Mouse (Mus musculus) cerebellum, adult 8-10 months (tissue): Measurements from ENCODE around the gene Pcx.
A peak's percentile ranks its signal among the peaks of the same experiment; 100 is the strongest.

Experiments used
- DNase-seq: peaks from one replicate; pipeline ENCODE4 v3.0.0; 2022

Gene Pcx

DNA sequence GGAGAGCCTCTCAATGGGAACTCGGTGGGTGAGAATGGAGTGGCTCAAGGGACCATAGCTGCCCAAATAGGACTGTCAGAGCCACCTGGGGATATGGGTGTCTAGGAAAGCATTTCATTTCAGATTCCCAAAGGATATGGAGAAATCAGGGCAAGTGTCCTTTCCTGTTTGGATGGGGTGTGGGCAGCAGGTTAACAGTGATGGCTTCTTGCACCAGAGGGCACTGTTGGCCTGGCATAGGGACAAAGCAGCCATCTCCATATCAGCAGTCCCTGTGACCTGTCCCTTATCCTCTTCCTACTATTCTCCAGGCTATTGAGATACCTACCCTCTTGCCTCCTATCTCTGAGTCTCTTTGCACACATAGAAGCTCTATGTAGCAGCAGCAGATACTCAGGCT is 78.8 kb downstream of the Pcx start:
- peak; percentile 20 for DNase-seq

DNA sequence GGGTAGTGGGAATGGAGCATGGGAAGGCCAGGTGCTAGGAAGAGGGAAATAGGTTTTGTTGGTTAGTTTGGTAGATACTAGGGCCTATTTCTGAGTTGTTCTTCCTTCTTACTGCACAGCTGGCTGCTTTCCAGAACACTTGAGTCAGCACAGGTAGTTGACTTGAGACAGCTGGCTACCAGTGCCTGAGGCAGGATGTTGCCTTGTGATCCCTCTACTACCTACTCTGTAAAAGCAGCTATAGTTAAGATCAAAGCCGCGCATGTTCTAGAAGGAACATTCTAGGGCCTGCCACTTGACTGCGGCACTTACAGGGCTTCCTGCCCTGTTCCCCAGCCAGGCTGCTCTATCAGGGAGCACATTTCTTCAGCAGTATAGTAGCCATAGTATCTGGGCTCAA is 79.8 kb downstream of the Pcx start:
- no peak for DNase-seq

DNA sequence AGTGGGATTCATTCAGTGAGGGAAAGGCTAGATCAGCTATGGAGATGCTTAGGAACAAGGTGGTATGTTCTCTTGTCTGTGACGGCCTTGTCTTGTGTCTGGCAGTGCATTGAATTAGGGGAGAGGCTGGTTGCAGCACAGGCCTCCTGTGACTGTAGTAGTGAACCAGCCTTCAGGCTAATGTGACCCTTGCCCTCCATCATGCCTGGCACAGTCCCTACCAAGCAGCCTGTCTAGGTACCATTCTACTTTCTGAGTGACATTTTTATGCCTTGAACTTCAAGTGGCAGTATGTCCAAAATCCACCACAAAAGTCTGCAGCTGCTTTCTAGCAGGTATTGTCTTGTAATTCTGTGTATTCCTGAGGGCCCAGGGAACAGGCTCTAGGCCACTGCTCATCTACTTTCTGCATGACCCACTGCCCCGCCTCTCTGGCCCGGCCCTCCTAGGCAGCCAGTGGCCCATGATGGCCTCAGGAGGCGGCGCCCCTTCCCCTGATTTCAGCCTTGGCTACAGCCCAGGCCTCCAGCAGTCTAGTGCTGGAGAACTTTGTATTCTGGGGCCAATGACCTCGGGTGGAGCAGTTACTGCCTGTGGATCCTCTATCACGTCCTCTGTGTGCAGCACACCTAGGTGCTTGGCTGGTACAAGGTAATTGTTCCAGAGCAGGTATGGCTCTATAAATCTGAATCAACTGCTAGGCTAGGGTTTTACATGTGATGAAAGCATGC is 83.7 kb downstream of the Pcx start:
- DNase-seq, result no peak

DNA sequence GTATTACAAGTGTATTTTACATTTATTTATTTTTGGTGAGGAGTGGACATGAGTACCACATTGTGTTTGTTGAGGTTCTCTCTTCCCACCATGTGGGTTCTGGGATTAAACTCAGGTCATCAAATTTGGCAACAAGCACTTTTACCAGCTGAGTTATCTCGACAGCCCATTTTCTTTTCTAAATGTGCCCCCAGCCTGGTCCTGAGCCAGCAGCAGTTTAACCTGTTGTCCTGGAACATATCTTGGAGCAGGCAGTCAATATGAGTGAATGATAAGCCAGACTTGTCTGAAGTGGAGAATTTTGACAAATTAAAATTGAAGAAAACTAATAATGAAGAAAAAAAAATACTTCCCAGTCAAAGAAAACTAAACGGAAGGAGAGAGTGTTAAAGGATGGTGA is 85.8 kb downstream of the Pcx start:
- DNase-seq, result no peak

DNA sequence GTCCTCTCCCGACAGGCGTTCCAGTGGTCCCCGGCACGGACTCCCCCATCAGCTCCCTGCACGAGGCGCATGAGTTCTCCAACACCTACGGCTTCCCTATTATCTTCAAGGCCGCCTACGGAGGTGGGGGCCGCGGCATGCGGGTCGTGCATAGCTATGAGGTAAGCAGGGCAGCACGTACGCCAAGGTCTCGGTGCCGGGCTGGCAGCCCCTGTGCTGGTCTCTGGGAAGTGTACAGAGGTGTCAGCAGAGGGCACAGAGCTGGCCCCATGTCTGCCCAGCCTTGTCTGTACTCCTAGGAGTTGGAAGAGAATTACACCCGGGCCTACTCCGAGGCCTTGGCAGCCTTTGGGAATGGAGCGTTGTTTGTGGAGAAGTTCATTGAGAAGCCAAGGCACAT is 92.2 kb downstream of the Pcx start:
- no peak for DNase-seq

DNA sequence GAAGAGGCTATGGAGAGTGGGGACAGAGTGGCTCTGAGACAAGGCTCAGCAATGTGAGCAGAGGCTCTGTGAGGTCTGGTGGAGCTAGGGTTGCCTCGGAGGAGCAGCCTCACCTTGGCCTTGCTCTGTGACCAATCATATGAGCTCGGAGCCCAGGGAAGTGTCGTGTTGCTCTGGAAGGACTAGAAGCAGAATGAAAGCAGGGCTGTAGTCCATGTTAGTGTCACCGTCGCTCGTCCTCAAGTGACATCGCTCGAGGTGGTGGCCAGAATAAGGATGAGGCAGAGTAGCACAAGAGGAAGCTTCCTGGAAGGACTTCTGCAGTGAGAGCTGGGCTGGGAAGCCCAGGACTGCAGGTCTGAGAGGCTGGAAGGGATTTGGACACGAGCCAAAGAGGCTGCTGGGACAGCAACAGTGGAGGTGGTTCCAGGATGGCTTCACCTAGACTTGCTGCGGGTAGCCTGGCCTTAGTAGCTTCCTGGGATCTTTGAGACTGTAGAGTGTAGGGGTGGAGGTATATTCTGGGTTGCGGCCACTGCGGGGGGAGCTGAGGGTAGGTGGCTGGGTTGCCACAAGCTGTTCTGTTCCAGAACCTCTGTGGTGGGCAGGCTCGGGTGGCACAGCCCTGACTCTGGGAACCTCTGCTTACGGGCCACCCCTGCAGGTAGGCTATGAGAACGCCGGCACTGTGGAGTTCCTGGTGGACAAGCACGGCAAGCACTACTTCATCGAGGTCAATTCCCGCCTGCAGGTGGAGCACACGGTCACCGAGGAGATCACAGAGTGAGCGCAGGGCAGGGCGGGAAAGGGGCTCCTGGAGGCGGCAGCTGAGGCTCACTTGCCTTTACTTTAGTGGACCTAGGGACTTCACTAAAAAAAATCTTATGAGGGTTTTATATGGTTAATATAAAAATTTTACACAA is 93.8 kb downstream of the Pcx start:
- peak; percentile 42 for DNase-seq

DNA sequence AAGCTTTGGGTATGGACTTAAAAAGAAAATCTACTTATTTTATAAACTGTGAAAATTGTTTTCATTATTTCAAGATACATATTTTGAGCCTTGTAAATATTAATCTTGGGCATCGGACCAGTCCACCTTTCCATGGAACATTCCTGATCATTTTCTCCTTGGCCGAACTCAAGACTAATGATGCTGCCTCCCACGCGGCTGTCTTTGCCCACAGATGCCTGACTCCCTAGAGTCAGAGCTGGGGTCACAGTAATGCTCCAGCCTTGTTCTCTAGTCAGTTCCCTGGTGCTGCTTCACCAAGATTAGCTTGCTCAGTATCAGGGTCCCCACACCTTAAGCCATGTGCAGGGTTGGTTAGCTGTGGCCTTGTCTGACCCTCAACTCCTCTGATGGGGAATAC is 95.4 kb downstream of the Pcx start:
- DNase-seq, result no peak

DNA sequence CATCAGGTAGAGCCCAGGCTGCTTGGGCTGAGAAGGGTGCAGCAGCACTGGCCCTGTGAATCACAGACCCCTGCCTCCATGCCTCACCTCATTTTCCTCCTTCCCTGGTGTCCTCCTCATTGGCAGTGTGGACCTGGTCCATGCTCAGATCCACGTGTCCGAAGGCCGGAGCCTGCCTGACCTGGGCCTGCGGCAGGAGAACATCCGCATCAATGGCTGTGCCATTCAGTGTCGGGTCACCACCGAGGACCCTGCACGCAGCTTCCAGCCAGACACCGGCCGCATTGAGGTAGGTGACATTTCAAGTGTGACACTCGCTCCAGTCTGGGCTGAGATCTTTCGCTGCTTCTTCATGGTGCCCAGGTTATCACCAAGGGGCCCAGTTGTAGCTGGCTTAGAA is 97.1 kb downstream of the Pcx start:
- no peak for DNase-seq

DNA sequence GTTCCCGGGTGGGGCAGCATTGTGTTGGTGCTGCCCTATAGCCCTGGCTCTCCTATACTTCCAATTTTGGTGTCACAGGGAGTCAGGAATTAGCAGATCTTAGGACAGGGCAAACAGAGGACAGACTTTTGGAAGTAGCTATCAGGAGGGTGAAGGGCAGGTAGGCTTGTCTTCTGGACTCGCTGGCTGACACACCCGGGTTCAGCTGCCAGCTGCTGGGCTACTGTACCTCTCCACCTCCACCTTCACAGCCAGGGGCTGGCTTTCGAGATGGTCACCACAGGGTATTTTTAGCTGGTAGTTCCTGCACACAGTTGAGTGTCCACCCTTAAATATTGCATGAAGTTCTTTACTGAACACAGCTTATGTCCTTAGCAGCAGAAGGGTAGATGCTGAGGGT is 98.2 kb downstream of the Pcx start:
- no peak for DNase-seq

DNA sequence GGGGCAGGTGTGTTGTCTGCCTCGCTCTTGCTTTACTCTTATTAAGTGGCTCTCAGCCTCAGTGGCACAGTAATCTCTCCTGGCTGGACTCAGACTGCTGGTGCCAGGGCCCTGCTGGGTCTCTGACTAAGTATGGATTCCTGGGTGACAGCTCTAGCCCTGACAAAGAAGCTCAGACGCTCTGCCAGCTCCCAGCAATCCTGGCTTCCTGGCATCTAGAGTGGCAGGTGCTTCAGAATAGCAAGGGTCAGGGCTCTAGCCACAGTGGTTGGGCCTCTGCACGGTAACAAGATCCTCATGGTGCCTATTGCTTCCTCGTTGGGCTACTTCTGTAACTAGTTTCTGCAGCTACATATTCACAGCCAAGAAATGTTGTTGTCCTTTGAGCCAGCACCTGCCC is 99.8 kb downstream of the Pcx start:
- DNase-seq, result no peak

DNA sequence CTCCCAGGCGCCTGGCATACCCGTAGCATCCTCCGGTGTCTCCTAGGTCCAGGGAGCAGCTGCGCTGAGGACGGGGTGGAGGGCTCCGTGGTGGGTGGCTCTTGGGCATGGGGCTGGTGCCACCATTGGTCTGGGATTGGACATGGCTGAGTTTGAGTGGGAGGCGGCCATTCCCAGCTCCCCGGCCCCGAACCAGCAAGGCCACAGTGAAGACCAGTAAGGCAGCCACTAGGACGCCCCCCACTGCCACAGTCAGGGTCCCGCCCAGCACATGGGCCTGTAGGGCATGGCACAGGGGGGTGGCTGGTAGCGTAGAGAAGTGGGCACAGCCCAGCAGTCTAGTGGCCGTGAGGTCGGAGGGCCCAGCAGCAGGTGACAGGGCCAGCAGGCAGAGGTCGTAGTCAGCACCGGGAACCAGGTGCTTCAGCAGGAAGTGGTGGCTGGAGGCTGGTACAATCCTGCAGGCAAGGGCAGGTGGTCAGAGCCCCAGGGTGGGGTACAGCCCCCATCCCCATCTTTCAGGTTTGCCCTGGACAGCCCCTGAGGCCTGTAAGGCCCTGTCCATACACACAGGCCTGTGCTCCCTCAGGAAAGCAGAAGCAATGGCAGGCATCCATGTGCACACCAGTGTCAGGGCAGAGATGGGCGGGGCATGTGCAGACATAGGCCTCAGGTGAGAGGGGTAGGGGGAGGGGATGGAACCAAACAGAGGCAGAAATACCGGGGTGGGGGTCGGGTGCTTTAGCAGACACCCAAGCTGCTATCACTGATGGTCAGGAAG is 102.1 kb downstream of the Pcx start:
- peak; percentile 33 for DNase-seq

DNA sequence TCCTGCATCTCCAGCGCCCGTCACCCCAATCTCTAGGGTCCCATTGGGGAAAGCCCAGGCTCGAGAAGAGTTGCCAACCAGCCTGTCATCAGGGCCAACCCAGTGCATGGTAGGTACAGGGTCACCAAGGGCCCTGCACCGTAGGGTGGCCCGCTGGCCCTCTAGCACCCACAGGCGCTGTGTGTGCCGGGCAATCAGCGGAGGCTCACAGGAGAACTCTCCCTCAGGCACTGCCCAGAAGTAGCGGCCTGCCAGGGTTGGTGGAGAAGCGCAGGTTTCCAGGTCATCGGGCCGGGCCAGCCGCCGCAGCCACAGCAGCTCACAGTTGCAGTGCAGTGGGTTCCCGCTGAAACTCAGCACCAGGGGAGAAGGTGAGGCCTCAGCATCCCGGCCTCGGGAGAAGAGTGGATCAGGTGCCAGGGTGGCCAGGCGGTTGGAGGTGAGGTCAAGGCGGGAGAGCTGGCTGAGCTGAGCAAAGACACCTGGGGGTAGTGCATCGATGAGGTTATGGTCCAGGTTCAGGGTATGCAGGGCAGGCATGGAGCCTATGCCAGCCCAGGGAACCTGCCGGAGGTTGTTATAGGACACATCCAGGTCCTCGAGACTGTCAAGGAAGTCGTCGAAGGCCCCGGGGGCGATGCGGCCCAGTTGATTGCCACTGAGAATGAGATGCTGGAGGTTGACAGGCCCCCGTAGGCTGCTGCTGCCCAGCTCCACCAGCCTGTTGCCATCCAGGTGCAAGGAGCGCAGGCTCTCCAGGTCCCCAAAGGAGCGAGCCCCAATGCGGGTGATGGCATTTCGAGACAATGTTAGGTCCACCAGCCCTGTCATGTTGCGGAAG is 103.4 kb downstream of the Pcx start:
- peak; percentile 46 for DNase-seq

DNA sequence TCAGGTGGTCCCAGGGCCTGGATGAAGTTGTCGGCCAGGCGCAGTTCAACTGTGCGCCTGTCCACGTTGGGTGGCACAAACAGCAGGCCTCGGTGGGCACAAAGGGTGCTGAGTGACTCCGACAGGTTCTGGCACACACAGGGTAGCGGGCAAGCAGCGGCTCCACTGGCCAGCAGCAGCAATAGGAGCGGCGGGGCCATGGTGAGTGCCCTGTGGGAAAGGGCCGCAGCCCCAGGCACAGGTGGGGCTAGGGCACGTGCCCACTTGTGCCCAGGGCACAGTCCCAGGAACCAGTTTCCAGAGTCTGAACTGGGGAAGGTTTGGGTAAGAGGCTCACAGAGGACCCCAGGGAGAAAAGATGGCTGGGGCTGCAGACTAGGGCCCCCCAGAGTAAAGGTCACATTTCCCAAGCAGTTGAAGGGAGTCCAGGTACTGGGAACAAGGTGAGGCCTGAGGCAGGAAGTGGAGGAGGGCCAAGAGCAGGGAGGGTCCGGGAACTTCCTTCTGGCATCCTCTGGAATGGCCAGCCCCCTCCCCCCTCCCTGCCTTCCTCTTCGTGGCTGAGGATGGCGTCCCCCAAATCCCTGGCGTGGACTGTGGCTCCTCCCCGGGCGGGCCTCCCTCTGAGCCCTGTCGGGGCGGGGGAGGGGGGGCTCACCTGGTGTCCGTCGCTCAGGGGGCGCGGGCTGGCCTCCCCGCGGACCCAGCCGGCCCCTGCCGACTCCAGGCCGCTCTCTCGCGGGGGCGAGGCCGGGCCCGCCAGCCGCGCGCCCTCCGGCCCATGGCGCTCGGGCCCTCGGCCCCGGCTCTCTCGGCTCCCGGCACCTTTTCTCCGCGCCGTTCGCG is 104.3 kb downstream of the Pcx start:
- no peak for DNase-seq

DNA sequence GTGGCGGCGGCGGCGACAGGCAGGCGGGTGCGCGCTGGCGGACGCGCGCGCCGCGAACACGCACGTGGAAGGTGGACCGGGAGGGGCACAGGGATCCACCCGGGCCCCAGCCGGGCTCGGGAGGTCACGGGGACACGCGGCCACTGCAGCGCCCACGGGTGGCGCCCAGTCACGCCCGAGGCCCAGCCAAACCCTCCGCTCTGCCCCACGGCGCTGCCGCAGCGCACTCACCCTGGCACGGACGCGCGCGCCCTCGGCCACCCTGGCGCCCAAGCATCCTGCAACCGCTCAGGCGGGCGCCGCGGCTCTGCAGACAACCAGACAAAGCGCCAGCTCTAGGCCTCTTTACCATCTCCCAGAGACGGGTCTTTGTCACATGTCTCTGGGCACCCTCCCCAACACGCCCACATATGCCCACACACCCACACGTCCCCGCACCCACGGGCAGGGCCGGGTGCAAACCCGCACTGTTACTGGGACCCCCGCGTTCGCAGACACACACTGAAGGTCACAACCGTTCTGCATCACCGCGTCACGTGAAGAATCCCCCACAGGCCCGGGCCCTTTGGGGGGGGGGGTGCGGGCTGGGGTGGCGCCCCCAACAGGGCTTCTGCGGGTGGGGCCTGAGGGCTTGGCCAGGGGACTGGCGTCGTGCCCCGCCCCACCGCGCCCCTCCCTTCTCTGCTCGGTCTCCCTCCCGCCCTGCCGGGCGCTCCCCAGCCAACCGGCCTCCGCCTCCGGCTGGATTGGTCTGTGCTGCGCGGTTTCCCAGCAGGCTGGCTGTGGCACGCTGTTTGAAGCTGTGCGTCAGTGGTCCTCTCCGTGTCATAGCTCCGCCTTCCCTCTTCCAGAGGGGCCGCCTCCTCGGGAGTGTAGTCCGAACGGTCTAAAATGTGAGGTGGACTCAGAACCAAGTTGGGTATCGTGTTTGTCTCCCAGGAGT is 105.2 kb downstream of the Pcx start, which contains the start of gene Lrfn4:
TSS of gene Lrfn4 (minus strand) at position 517 of the 943 bp plus-strand sequence.
- DNase-seq, result peak; percentile 81

DNA sequence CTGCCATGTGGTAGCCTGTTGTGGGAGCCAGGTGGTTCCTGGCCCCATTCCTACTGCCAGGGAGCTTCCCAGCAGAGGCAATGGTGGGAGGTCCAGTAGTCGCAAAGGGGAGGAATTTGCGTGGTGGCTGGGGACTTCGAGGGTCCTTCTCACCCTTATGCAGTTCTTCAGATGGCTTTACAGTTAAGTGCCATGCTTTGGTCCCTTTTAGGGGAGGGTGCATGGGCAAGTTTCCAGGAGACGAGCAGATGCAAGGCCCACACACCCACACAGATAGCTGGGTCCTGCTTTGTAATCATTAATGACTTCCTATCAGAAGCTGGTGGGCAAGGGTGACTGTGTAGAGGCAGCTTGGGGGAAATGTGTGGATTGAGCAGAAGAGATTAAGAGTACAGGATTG is 106.3 kb downstream of the Pcx start:
- DNase-seq, result peak; percentile 40

DNA sequence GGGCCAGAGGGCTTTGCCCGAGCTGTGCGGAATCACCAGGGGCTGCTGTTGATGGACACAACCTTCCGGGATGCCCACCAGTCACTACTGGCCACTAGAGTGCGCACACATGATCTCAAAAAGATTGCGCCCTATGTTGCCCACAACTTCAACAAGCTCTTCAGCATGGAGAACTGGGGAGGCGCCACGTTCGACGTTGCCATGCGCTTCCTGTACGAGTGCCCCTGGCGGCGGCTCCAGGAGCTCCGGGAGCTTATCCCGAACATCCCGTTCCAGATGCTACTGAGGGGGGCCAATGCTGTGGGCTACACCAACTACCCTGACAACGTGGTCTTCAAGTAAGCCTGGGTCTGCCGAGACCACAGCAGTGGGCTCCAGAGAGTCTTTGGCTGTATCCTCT is 107.9 kb downstream of the Pcx start:
- DNase-seq, result peak; percentile 13

DNA sequence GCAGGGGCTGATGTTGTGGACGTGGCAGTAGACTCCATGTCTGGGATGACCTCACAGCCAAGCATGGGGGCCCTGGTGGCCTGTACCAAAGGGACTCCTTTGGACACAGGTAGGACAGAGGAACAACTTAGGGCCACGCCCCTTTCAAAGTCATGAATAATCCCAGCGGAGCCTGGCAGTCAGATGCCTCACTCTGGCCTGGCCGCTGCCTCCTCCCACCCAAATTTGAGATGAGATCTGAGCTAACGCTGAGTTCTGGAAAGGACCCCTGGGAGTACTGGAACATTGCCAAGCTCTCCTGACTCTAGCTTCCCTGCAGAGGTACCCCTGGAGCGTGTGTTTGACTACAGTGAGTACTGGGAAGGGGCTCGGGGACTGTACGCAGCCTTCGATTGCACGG is 109.2 kb downstream of the Pcx start:
- peak; percentile 23 for DNase-seq

DNA sequence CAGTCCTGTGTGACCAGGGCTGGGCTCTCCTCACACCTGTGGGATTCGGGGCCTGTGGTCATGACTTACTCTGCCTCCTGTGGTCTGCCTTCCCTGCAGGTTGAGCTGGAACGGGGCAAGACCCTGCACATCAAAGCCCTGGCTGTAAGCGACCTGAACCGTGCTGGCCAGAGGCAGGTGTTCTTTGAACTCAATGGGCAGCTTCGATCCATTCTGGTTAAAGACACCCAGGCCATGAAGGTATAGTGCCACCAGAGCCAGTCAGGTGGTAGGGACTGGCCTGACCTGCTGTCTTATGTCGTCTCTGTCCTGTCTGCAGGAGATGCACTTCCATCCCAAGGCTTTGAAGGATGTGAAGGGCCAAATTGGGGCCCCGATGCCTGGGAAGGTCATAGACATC is 110.4 kb downstream of the Pcx start:
- DNase-seq, result no peak

DNA sequence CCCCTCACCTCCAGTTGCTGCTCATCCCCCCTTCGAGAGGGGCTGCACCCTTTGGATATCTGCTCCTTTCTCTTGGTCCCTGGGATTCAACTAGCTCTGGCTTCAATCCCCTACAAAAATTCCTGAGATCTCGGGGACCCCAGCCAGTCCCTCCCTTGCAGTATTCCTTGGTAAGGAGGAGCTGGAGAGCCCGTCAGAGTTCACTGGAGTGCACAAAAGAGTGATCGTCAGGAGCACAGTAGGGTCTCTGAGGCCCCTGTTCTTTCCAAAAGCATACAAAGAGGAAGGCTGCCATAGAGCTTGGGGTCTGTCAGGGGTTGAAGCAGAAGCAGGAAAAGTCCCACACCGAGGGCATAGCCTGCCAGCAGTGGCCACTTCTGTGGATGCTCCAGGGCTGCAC is 112.5 kb downstream of the Pcx start:
- peak; percentile 12 for DNase-seq

DNA sequence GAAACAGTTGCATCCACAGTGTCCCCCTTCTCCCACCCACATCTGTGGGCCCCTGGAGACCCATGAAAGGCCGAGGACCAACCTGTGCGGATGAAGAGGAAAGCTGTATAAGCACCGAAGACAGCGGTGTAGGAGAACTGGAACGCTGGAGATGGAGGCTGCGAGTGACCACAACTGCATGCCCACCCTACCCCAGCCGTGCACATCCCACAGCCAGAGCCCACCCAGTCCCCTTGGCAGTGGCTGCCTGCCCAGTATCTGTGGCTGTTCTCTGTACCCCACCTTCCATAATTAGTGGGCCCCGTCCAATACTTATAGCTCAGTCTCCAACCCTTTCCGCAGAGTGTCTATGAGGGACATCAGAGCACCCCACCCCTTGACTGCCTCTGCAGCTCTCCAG is 113.1 kb downstream of the Pcx start:
- peak; percentile 13 for DNase-seq
